Mouse (Mus musculus) C3H10T1/2 (cell line): Measurements from ENCODE around the gene Chrna9. TPM values are rescaled to one million over a fixed set of nuclear protein-coding genes. Genes with fewer than 3 reads are reported as not detected.

Experiments used
- polyA plus RNA-seq, 2 experiments: library from polyadenylated mRNA; unstranded; fragments of >200 nt; fragmentation: generic; extraction: Trizol; gene quantifications; one replicate each; pipeline ENCODE4 v1.2.1; 2012; ENCODE audit warnings: missing spikeins in 2 of 2

Gene Chrna9
- polyA plus RNA-seq = not detected

DNA sequence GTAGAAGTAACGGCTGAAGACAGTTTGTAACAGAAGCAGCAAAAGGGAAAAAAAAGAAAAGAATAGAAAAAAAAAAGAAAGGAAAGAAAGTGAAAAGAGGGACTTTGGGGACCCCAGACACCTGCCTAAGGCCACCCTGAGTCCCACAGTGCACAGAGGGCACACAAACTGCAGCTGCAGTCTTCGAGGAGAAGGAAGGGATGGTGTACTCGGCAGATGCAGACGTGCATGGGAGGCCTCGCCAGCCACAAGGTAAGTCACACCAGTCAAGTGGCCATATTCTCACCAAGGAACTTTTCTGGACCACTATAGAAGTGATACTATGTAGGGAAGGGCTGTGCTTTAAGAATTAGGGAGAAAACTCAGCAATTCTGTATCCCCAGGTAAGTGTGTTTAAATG lies at the start of gene Chrna9:
Chrna9 (plus strand) TSS at position 139 of the 400 bp plus-strand sequence.

DNA sequence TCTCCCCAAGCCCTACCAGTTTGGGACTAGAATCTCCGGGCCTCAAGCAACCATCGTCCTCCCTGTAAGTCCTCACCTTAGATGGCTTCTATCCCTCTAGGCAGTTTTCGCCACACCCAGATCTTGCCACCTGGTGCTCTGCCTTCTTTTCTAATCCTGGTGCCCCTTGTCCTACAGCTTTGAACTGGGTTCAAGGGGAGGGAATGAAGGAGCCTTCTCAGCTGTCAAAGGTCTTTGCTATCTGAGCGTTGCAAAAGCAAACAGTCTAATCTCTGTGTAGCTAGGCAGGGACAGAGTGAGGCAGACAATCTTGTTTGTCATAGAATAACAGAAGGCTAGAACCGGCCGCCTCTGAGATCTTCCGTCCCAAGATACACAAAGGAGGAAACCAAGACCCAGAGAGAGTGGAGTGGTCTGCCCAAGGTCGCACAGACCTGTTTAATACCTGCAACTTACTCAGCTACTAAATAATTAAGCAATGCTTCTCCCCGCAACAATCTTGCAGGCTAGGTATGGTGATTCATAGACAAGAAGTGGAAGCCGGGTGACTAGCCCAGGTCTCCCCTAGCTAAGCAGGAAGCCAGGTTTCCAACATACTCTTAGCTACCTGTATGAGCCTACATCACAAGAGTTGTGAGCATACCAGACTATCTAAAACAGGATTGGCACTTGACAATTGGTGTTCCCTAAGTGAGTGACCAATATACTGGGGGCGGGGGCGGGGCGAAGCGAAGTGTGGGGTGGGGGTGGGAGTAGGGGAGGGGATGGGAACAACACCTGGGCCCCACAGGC lies 69.6 kb downstream of the Chrna9 start, which contains the start of gene 9130230L23Rik:
9130230L23Rik (minus strand) TSS at position 152 of the 792 bp plus-strand sequence.

Other genes with a start within 250 kb of the Chrna9 start
- 1 to 10 TPM; 1.1 to 9.8 TPM for gene Pds5a, start 236.6 kb upstream of the Chrna9 start, polyA plus RNA-seq
- 1 to 10 TPM in 1 of 2 experiments, under 1 TPM in 1; 0.06 to 2.3 TPM for gene N4bp2, start 171.4 kb upstream of the Chrna9 start, polyA plus RNA-seq
- not detected for gene Rhoh, start 73.7 kb upstream of the Chrna9 start, polyA plus RNA-seq
- under 1 TPM in 1 of 2 experiments, not detected in 1; 0.04 TPM for gene 9130230L23Rik, start 69.4 kb downstream of the Chrna9 start, polyA plus RNA-seq
- under 1 TPM; 0.02 to 0.05 TPM for gene Rbm47, start 238.2 kb downstream of the Chrna9 start, polyA plus RNA-seq